Mouse (Mus musculus) cerebellum, adult 2 months (tissue): Measurements from ENCODE around the gene Dnah11. TPM values are rescaled to one million over a fixed set of nuclear protein-coding genes. Genes with fewer than 3 reads are reported as not detected.
"Not testable (repeated sequence)": the region's sequence is repeated elsewhere in the genome, so short reads cannot be mapped to it uniquely, and the experiment has no call there.

ENCODE experiments used
- DNase-seq, 2 experiments: peaks; one replicate each; pipeline ENCODE4 v3.0.0; 2021
- H3K27ac ChIP-seq: fragments of 200-500 bp; 2 replicates; pipeline ENCODE4 v1.5.1; 2012; ENCODE audit warnings: low read length, control low read depth, inconsistent platforms; ENCODE audit not compliant: insufficient read depth
- H3K27me3 ChIP-seq: fragments of 200-500 bp; 2 replicates; pipeline ENCODE4 v1.6.1; 2012; ENCODE audit warnings: inconsistent platforms, mild to moderate bottlenecking, low read length, moderate library complexity; ENCODE audit not compliant: control insufficient read depth, insufficient read depth
- H3K4me1 ChIP-seq: fragments of 200-500 bp; 2 replicates; pipeline ENCODE4 v1.6.1; 2011; ENCODE audit warnings: low read length; ENCODE audit not compliant: control insufficient read depth, insufficient read depth
- H3K4me3 ChIP-seq: fragments of 200-500 bp; replicated peaks from 2 replicates; pipeline ENCODE3; 2011; ENCODE audit warnings: mild to moderate bottlenecking, low read depth, low read length, control low read depth; ENCODE audit not compliant: insufficient read depth
- CTCF ChIP-seq: fragments of 200-500 bp; IDR thresholded peaks from 2 replicates; pipeline ENCODE4 v1.5.1; 2011; ENCODE audit warnings: low read depth, mild to moderate bottlenecking, control low read depth, low read length, moderate library complexity, borderline replicate concordance; ENCODE audit not compliant: insufficient read depth
- POLR2A ChIP-seq: fragments of 200-500 bp; IDR thresholded peaks from 2 replicates; pipeline ENCODE4 v1.6.1; 2011; ENCODE audit warnings: low read length, control low read depth, borderline replicate concordance; ENCODE audit not compliant: insufficient read depth
- WGBS: fragments of 180-500 bp; shearing (Covaris S2); methylation state at CpG from one replicate; pipeline ENCODE4 v1.1.7; 2018; 5-methylcytosine and 5-hydroxymethylcytosine counted together
- polyA plus RNA-seq: library from polyadenylated mRNA; depleted of rRNA; stranded (reverse); fragments of >200 nt; gene quantifications from 2 replicates; pipeline ENCODE4 v1.2.3, GENCODE M21; 2012

Dnah11 gene
- polyA plus RNA-seq, 1 experiment: 7.5 TPM

GRCm38 (mm10) chr12:117941947-117942346, 256.9 kb downstream of the Dnah11 start:
- no peaks in the 10 kb centered on the region for H3K27me3 ChIP-seq
- 30% methylated on average over 7 of the region's 7 CpGs for WGBS
- no peaks in the 10 kb centered on the region for H3K4me1 ChIP-seq
- TF ChIP-seq POLR2A (no peak), CTCF (no peak)
- DNase-seq: no peak
- no peak overlapping the region for H3K4me3 ChIP-seq
- no peak overlapping the region for H3K27ac ChIP-seq

DNA sequence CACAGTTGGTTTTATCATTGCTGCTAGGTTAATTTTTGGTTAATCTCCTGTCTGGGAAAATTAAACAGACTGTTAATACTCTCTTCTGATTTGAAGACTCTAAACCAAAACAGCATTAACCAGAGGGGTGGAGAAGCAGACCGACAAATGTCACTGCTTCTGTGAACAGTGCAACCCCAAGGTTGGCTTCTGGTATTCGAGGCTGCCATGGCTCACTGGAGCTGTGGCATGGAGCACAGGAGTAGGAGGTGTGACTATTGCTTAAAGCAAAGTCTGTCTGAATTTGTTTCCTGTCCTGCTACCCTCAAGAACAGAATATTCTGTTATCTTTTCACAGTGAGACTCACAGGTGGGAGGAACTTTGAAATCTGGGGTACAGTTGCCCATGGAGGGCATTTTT, 260.6 kb downstream of the Dnah11 start:
- Histone ChIP-seq H3K27me3 (no peaks in the 10 kb centered on the region), H3K27ac (no peak overlapping the region), H3K4me1 (no peaks in the 10 kb centered on the region), H3K4me3 (no peak overlapping the region)
- 49% methylated on average over 2 of the region's 2 CpGs for WGBS
- DNase-seq: no peak
- no peak for TF ChIP-seq POLR2A
- TF ChIP-seq CTCF: no peak

- H3K4me1 ChIP-seq: no peaks in the 10 kb centered on the region
- H3K4me3 ChIP-seq: no peak overlapping the region
- H3K27me3 ChIP-seq: no peaks in the 10 kb centered on the region
- WGBS: 84% methylated on average over 1 of the region's 1 CpGs
- DNase-seq: no peak
- no peak overlapping the region for H3K27ac ChIP-seq
- TF ChIP-seq CTCF (no peak), POLR2A (no peak)
Measured at GRCm38 (mm10) chr12:117932026-117932425, 266.8 kb downstream of the Dnah11 start.

DNA sequence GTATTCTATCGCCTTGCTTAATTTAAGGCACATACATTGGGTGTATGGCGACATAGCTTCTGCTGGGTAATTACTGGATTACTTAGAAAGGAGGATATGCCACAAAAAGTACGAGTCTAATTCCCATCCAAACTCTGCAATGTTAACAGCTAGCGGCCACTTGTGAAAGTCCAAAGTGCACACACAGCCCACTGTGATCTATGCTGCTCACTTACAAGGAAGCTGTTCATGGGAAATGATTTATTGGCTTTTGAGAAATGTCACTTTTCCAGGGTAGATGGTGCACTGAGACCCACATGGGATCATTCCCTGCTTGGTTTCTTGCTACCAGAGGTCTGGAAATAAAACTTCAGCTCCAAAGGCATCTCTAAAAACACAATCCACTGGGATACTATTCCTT, 269.1 kb downstream of the Dnah11 start:
- no peaks in the 10 kb centered on the region for H3K4me1 ChIP-seq
- TF ChIP-seq CTCF (no peak), POLR2A (no peak)
- no peak overlapping the region for H3K4me3 ChIP-seq
- WGBS: 89% methylated on average over 4 of the region's 4 CpGs
- H3K27ac ChIP-seq: no peak overlapping the region
- DNase-seq: no peak
- H3K27me3 ChIP-seq: no peaks in the 10 kb centered on the region

GRCm38 (mm10) chr12:117915826-117916588, 282.8 kb downstream of the Dnah11 start:
- WGBS: 48% methylated on average over 10 of the region's 10 CpGs
- H3K4me1 ChIP-seq: no peaks in the 10 kb centered on the region
- no peak for DNase-seq
- H3K27ac ChIP-seq: no peak overlapping the region
- H3K4me3 ChIP-seq: no peak overlapping the region
- no peak for TF ChIP-seq CTCF
- no peak for TF ChIP-seq POLR2A
- H3K27me3 ChIP-seq: no peaks in the 10 kb centered on the region

DNA sequence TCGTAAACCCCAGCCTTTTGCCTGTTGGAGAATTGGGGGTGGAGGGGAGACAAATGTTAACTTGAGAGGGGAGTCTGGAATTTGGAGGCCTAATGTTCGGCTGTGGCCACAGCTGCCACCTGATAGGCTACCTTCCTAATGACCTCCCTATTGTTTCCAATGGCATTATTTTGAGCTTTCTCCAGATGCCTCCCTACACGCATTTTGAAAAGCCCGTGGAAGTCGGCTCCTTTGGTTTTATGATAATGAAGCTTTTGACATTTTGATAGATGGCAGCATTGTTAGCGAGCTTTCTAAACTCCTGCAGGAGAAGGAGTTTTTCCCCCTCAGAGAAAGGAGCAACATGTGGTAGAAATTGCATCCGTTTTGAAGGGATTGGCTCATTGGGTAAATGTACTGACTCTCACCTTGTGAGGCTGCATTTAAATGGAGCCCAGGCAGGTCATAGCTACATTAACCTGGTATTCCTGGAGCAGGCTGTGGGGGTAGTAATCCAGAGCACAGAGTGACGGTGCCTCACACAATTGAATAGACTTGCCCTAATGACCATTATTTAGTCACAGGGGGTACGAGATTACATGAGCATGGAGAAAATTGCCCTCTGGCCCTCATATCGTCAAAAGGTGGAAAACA, 284.1 kb downstream of the Dnah11 start:
- H3K4me1 ChIP-seq: no peaks in the 10 kb centered on the region
- 32% methylated on average over 10 of the region's 10 CpGs for WGBS
- TF ChIP-seq CTCF: no peak

DNA sequence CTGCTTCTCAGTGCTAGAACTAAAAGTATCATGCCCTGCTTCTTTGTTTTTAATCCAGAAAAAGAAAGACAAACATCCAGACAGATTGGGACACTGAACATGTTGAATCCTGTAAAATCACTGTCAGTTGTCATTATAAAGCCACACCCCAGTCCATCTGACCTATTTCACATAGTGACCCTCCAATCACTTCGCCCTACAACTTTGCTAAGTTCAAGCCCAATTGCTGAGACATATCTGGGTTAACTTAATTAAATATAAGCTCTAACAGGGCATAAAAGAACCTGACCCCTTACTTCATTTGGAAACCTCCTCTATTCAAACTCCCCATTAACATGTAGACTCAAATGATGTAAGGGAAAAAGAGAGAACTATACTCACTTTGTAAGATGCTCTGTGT, 287.4 kb downstream of the Dnah11 start:
- no peaks in the 10 kb centered on the region for H3K27me3 ChIP-seq
- WGBS: 85% methylated on average over 1 of the region's 1 CpGs
- TF ChIP-seq CTCF: no peak
- TF ChIP-seq POLR2A: no peak
- no peak overlapping the region for H3K4me3 ChIP-seq
- no peaks in the 10 kb centered on the region for H3K4me1 ChIP-seq
- no peak overlapping the region for H3K27ac ChIP-seq
- DNase-seq: no peak

More for the DNA sequence above, 284.1 kb downstream of the Dnah11 start:
- H3K27ac ChIP-seq: no peak overlapping the region
- H3K4me3 ChIP-seq: no peak overlapping the region
- H3K27me3 ChIP-seq: no peaks in the 10 kb centered on the region
- no peak for DNase-seq

DNA sequence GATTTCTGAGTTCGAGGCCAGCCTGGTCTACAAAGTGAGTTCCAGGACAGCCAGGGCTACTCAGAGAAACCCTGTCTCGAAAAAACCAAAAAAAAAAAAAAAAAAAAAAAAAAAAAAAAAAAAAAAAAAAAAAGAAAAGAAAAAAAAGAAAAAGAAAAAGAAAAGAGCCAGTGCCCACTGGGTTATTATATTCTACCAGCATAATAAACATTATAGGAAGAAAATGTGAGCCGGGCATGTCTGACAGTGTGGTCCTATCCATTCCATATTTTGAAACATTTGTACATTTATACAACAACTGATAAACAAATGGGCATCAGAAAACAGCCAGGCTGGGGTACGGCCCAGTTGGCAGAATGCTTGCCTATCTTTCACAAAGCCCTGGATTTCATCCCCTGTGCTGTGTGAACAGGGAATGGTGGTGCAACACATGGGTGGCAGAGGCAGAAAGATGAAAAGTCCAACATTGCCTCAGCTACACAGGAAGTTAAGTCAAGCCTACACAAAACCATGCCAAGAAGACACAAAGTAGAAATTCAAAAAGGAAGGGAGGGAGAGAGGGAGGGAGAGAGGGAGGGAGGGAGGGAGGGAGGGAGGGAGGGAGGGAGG, 293.5 kb downstream of the Dnah11 start:
- H3K4me3 ChIP-seq, H3K27me3 ChIP-seq, DNase-seq, H3K4me1 ChIP-seq, H3K27ac ChIP-seq: not testable (repeated sequence)
- 76% methylated on average over 4 of the region's 4 CpGs for WGBS
